Mouse (Mus musculus) lung, adult 2 months (tissue): Measurements from ENCODE around the gene D430042O09Rik. TPM values are rescaled to one million over a fixed set of nuclear protein-coding genes. Genes with fewer than 3 reads are reported as not detected.

Source experiments
- DNase-seq: peaks from one replicate; pipeline ENCODE4 v3.0.0; 2022
- H3K4me1 ChIP-seq: fragments of 200-500 bp; 2 replicates; pipeline ENCODE4 v1.6.1; 2011; ENCODE audit warnings: low read length; ENCODE audit not compliant: control insufficient read depth, insufficient read depth
- H3K4me3 ChIP-seq: fragments of 200-500 bp; replicated peaks from 2 replicates; pipeline ENCODE3; 2011; ENCODE audit warnings: low read depth, mild to moderate bottlenecking, control low read depth, low read length; ENCODE audit errors: extremely low read depth
- CTCF ChIP-seq: fragments of 200-500 bp; IDR thresholded peaks from 2 replicates; pipeline ENCODE4 v1.5.1; 2011; ENCODE audit warnings: mild to moderate bottlenecking, low read length, control low read depth; ENCODE audit not compliant: insufficient read depth
- POLR2A ChIP-seq: fragments of 200-500 bp; IDR thresholded peaks from 2 replicates; pipeline ENCODE4 v1.6.1; 2011; ENCODE audit warnings: low read depth, mild to moderate bottlenecking, control low read depth, low read length, borderline replicate concordance; ENCODE audit errors: extremely low read depth
- WGBS: fragments of 180-500 bp; shearing (Covaris S2); methylation state at CpG from one replicate; pipeline ENCODE4 v1.1.7; 2018; 5-methylcytosine and 5-hydroxymethylcytosine counted together
- polyA plus RNA-seq: library from polyadenylated mRNA; depleted of rRNA; stranded (reverse); fragments of >200 nt; gene quantifications from 2 replicates; pipeline ENCODE4 v1.2.3, GENCODE M21; 2012

D430042O09Rik gene
- polyA plus RNA-seq, 1 experiment = 18.4 TPM

DNA sequence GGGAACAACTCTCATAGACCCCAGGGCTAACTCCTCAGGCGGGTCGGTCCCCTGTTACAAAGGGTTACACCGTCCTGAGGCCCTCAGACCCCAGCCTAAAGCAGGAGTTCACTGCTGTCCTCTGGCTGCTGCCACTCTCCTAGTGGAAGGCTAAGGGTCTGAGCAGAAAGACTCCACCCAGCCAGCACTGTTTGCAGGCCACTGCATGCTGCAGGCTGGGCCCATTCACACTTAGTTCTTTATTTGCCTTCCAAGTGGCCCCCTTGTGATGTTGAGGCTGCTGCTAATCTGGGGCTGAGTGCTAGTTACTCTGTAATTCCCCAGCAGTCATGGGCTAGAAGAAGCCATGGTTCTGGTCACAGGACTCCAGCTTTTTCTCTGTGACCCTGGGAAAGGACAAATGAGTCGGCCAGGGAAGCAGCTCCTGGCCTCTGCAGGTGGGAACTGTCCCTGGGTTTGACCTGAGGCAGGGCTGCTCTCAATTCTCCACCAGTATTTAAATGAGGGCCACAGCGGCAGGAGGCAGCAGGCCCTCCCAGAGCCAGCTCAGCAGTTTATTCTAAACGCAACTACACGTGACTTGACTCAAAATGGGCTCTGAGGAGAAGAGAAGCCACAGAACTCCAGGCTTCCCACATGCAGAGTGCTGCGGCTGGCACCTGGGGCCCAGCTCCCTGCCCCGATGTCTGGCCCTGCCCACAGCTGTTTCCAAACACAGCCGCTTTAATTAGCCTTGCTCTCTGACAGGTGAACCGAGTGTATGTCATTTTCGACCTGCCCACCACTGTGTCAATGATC, 163.9 kb downstream of the D430042O09Rik start:
- WGBS = 60% methylated on average over 12 of the region's 12 CpGs

GRCm38 (mm10) chr7:125872202-125872580, 164.5 kb downstream of the D430042O09Rik start:
- no peaks in the 10 kb centered on the region for H3K4me1 ChIP-seq
- WGBS = 69% methylated on average over 6 of the region's 6 CpGs
- TF ChIP-seq POLR2A = no peak
- no peak for TF ChIP-seq CTCF
- no peak overlapping the region for H3K4me3 ChIP-seq
- no peak for DNase-seq

More for the DNA sequence above, 163.9 kb downstream of the D430042O09Rik start:
- Histone ChIP-seq H3K4me1 (no peaks in the 10 kb centered on the region), H3K4me3 (no peak overlapping the region)
- TF ChIP-seq CTCF (no peak), POLR2A (no peak)
- DNase-seq = no peak

GRCm38 (mm10) chr7:125872874-125873273, 165.2 kb downstream of the D430042O09Rik start:
- no peak for TF ChIP-seq CTCF
- TF ChIP-seq POLR2A = no peak
- no peaks in the 10 kb centered on the region for H3K4me1 ChIP-seq
- 75% methylated on average over 3 of the region's 3 CpGs for WGBS
- no peak overlapping the region for H3K4me3 ChIP-seq
- DNase-seq = no peak

- Histone ChIP-seq H3K4me1 (no peaks in the 10 kb centered on the region), H3K4me3 (no peak overlapping the region)
- no peak for DNase-seq
- TF ChIP-seq POLR2A (no peak), CTCF (no peak)
- WGBS = 73% methylated on average over 6 of the region's 6 CpGs
Observed at GRCm38 (mm10) chr7:125873971-125874495, 166.3 kb downstream of the D430042O09Rik start.

- Histone ChIP-seq H3K4me1 (no peaks in the 10 kb centered on the region), H3K4me3 (no peak overlapping the region)
- 25% methylated on average over 4 of the region's 4 CpGs for WGBS
- TF ChIP-seq POLR2A (no peak), CTCF (no peak)
- DNase-seq = no peak
Observed at GRCm38 (mm10) chr7:125878040-125878439, 170.4 kb downstream of the D430042O09Rik start.

DNA sequence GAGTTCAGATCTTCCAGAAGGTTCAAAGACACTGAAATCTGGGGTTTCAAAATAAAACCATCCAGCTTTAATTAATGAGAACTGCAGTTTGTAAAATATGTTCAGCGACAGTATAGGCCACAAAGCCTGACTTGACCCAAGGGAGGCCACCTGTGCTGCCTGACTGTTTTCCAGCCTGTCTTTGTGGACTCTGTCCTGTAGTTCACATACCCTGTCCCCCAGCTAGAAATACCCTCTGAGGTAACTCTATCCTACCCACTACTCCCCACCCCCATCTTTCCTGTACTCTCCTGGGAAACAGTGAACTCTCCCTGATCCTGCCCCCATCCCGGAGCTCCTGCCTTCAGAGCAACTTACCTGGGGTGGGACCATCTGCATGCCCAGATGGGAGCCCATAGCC, 175.5 kb downstream of the D430042O09Rik start:
- no peak for DNase-seq
- 76% methylated on average over 2 of the region's 2 CpGs for WGBS
- TF ChIP-seq POLR2A (no peak), CTCF (no peak)
- no peak overlapping the region for H3K4me3 ChIP-seq
- peaks cover 4% of the 10 kb centered on the region; the same call in 1 of the 2 replicates for H3K4me1 ChIP-seq

DNA sequence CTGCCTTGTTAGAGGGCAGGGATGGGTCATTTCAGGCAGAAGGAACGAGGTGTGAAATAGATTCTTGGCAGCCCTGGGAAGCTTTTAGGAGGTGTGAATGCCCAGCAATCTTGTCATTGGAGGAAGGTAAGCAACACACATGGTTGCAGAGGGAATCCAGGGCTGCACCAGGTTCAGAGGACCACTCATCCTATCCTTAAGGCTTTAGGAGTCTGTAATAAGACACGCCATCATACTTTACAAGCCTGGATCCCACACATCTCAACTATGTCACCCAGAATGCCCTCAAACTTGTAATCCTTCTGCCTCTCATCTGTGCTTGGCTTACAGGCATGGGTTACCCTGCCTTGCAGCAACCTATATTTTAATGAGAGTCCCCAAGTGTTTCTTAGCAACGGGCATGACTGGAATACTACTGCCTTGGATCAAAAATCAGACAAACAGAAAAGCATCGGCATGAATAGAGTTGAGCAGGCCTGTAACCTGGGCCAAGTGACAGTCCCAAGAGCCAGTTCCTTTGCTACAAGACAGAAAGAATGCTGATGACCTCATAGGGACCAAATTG, 178.5 kb downstream of the D430042O09Rik start:
- no peak overlapping the region for H3K4me3 ChIP-seq
- 56% methylated on average over 4 of the region's 4 CpGs for WGBS
- no peak for DNase-seq
- H3K4me1 ChIP-seq = peaks cover 4% of the 10 kb centered on the region; the same call in 1 of the 2 replicates
- TF ChIP-seq POLR2A (no peak), CTCF (no peak)

DNA sequence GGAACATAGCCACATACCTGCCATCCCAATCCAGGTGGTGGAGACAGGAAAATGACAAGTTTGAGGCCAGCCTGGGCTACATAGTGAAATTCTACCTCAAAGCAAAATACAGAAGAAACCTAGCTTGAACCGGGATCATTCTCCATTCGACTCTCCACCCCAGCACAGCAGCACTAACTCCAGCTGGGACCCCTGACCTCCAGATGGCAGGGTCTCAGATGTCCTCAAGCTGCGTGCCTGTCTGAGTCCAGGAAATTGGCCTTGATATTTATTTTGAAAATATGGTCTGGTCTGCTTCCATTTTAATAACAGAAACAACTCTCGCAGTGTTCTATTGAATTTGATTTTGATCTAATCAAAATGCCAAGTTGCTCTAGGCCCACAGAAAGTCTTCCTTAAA, 179.4 kb downstream of the D430042O09Rik start:
- TF ChIP-seq POLR2A = no peak
- TF ChIP-seq CTCF = no peak
- Histone ChIP-seq H3K4me1 (peaks cover 4% of the 10 kb centered on the region; the same call in 1 of the 2 replicates), H3K4me3 (no peak overlapping the region)
- WGBS = 54% methylated on average over 4 of the region's 4 CpGs
- DNase-seq = no peak

- 64% methylated on average over 5 of the region's 5 CpGs for WGBS
- Histone ChIP-seq H3K4me1 (peaks cover 4% of the 10 kb centered on the region; the same call in 1 of the 2 replicates), H3K4me3 (no peak overlapping the region)
- TF ChIP-seq POLR2A (no peak), CTCF (no peak)
- DNase-seq = no peak
Observed at GRCm38 (mm10) chr7:125887761-125888160, 180.1 kb downstream of the D430042O09Rik start.
